ENCODE assay signal across 21 mouse cellular contexts in the genomic region with DNA sequence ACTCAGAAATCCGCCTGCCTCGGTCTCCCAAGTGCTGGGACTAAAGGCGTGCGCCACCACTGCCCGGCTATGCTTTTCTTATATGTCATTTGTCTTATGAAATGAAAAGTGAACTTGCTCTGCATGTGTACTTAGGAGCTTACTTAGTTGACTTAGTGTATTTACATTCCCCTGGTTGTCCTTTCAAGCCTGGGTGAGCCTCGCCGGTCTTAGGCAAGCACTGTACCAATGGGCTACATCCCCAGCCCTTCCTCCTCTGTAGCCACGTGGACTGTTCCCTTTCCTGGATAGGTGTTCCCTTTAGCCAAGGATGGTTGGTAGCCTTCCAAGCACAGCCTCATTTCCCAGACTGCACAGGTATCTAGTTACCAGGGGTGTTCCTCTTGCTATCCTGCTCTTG. TPM values are rescaled to one million over a fixed set of nuclear protein-coding genes. Genes with fewer than 3 reads are reported as not detected.
DNase-seq lines count a peak whose midpoint lies in the region; ATAC-seq and TF ChIP-seq lines count a peak whose summit lies in the region.
"Had no signal": no experiment of that assay in that cellular context is flagged by ENCODE, and none has a peak within 500 bp of the region (broad histone marks: within the 10 kb centered on the region; RNA-seq: fewer than 3 reads in every experiment).

No protein-coding gene starts in this region.

- WGBS in intestine, embryonic 15.5 days = 55% methylated on average over 8 of the region's 8 CpGs
- WGBS in lung, adult 2 months = 70% methylated on average over 8 of the region's 8 CpGs
- 53% methylated on average over 8 of the region's 8 CpGs for WGBS in stomach, embryonic 16.5 days
- WGBS in cerebellum, adult 2 months = 85% methylated on average over 8 of the region's 8 CpGs

- H3K9me3 ChIP-seq in intestine, embryonic 15.5 days = no peaks in the 10 kb centered on the region
- H3K9me3 ChIP-seq in stomach, embryonic 16.5 days (replicated peaks; ENCODE audit: control insufficient read depth, low read length) = no peaks in the 10 kb centered on the region
- H3K9me3 ChIP-seq: forebrain, embryonic 10.5 days; megakaryocyte, embryonic 14.5 days had no signal

- peak; percentile 76 for ATAC-seq in intestine, embryonic 15.5 days
- peak; percentile 93 for ATAC-seq in stomach, embryonic 16.5 days (ENCODE audit: insufficient read depth, low FRiP score)
- no peak for ATAC-seq in megakaryocyte-erythroid progenitor cell, adult 5-6 weeks (replicated peaks; ENCODE audit: low FRiP score, low TSS enrichment, poor library complexity, severe bottlenecking)

- TF ChIP-seq POLR2A in lung, adult 2 months (IDR thresholded peaks at IDR 0.05; ENCODE audit: borderline replicate concordance, extremely low read depth, low read depth, low read length) = no peak
- no peak for TF ChIP-seq POLR2A in cerebellum, adult 2 months (IDR thresholded peaks at IDR 0.05; ENCODE audit: borderline replicate concordance, insufficient read depth, low read length)

- no peaks in the 10 kb centered on the region for H3K36me3 ChIP-seq in intestine, embryonic 15.5 days
- no peaks in the 10 kb centered on the region for H3K36me3 ChIP-seq in stomach, embryonic 16.5 days (ENCODE audit: control insufficient read depth, insufficient read depth, low read length)

- H3K27ac ChIP-seq in intestine, embryonic 15.5 days = no peak overlapping the region
- H3K27ac ChIP-seq in stomach, embryonic 16.5 days (ENCODE audit: low read length) = no peak overlapping the region
- no peak overlapping the region for H3K27ac ChIP-seq in cerebellum, adult 2 months (ENCODE audit: insufficient read depth, low read length)
- H3K27ac ChIP-seq: forebrain, embryonic 10.5 days; hindbrain, embryonic 14.5 days had no signal

- H3K4me3 ChIP-seq in intestine, embryonic 15.5 days (replicated peaks) = no peak overlapping the region
- H3K4me3 ChIP-seq in lung, adult 2 months (replicated peaks; ENCODE audit: extremely low read depth, low read depth, low read length) = no peak overlapping the region
- H3K4me3 ChIP-seq in stomach, embryonic 16.5 days (replicated peaks; ENCODE audit: low read length) = no peak overlapping the region
- no peak overlapping the region for H3K4me3 ChIP-seq in cerebellum, adult 2 months (replicated peaks; ENCODE audit: insufficient read depth, low read depth, low read length)
- H3K4me3 ChIP-seq: forebrain, embryonic 10.5 days; megakaryocyte, embryonic 14.5 days; myocyte had no signal

- DNase-seq in kidney, postnatal 25 days = peak; percentile 16 to 71
- no peak for DNase-seq in kidney, adult 18-20 months
- DNase-seq in lung, adult 2 months = peak; percentile 35
- no peak for DNase-seq in left cerebral cortex, adult 11 months (ENCODE audit: low spot score)
- DNase-seq in cerebellum, adult 2 months = no peak
- DNase-seq: cerebellum, adult 11-12 months; embryo, embryonic 11 days; kidney, postnatal 14 days; retina, postnatal 1 day; thymus, adult 2 months had no signal

- TF ChIP-seq CTCF in lung, adult 2 months (IDR thresholded peaks at IDR 0.05; ENCODE audit: insufficient read depth, low read length) = no peak
- TF ChIP-seq CTCF in cerebellum, adult 2 months (IDR thresholded peaks at IDR 0.05; ENCODE audit: borderline replicate concordance, insufficient read depth, low read depth, low read length) = no peak

- H3K27me3 ChIP-seq in intestine, embryonic 15.5 days (replicated peaks) = no peaks in the 10 kb centered on the region
- no peaks in the 10 kb centered on the region for H3K27me3 ChIP-seq in stomach, embryonic 16.5 days (ENCODE audit: control insufficient read depth, insufficient read depth, low read length)
- no peaks in the 10 kb centered on the region for H3K27me3 ChIP-seq in cerebellum, adult 2 months (ENCODE audit: control insufficient read depth, insufficient read depth, low read length)

- no peak overlapping the region for H3K4me2 ChIP-seq in intestine, embryonic 15.5 days (replicated peaks)
- H3K4me2 ChIP-seq in stomach, embryonic 16.5 days (ENCODE audit: low read depth, low read length) = no peak overlapping the region
- H3K4me2 ChIP-seq: hindbrain, embryonic 14.5 days had no signal

- H3K9ac ChIP-seq in intestine, embryonic 15.5 days = no peak overlapping the region
- H3K9ac ChIP-seq in stomach, embryonic 16.5 days (ENCODE audit: low read length) = no peak overlapping the region; the same call in 1 of the 2 replicates
- H3K9ac ChIP-seq: hindbrain, embryonic 14.5 days had no signal

- no peaks in the 10 kb centered on the region for H3K4me1 ChIP-seq in intestine, embryonic 15.5 days (replicated peaks)
- peaks cover 6% of the 10 kb centered on the region for H3K4me1 ChIP-seq in lung, adult 2 months (ENCODE audit: control insufficient read depth, insufficient read depth, low read length)
- peaks cover 4% of the 10 kb centered on the region; the same call in 1 of the 2 replicates for H3K4me1 ChIP-seq in stomach, embryonic 16.5 days (ENCODE audit: control insufficient read depth, insufficient read depth, low read length)
- no peaks in the 10 kb centered on the region for H3K4me1 ChIP-seq in cerebellum, adult 2 months (ENCODE audit: control insufficient read depth, insufficient read depth, low read length)

RNA-seq across cellular contexts. Expression of a gene that starts 6.2 kb away (rescaled TPM):
- not detected in 2 replicates for polyA plus RNA-seq in intestine, embryonic 15.5 days (2015; fragmentation: Nextera tagmentation; extraction: Ambion mirVana)
- 68.4 TPM in 1 of 2 replicates, not detected in the other for polyA plus RNA-seq in lung, adult 2 months (2012; rRNA removed)
- polyA plus RNA-seq in stomach, embryonic 16.5 days (2015; fragmentation: Nextera tagmentation; extraction: Ambion mirVana) = 23.6 and 47.2 TPM in 2 replicates
- total RNA-seq in megakaryocyte-erythroid progenitor cell, adult 5-6 weeks (2014; fragmentation: Nextera tagmentation) = not detected in 2 replicates
- total RNA-seq in megakaryocyte-erythroid progenitor cell, adult 5-6 weeks (2017) = not detected in 2 replicates
- not detected in 2 replicates for polyA plus RNA-seq in cerebellum, adult 2 months (2012; rRNA removed)
- total RNA-seq: gastrocnemius, adult 8-10 months; left cerebral cortex, postnatal 14 days had no signal
- polyA plus RNA-seq: forebrain, embryonic 10.5 days; heart, embryonic 16.5 days; hindbrain, embryonic 14.5 days; myocyte; spleen, adult 2 months had no signal

RNA-seq across cellular contexts. Expression of a gene that starts 25.6 kb away (rescaled TPM):
- polyA plus RNA-seq in intestine, embryonic 15.5 days (2015; fragmentation: Nextera tagmentation; extraction: Ambion mirVana) = 37.4 and 38.2 TPM in 2 replicates
- polyA plus RNA-seq in lung, adult 2 months (2012; rRNA removed) = 10.1 and 10.2 TPM in 2 replicates
- polyA plus RNA-seq in stomach, embryonic 16.5 days (2015; fragmentation: Nextera tagmentation; extraction: Ambion mirVana) = 31.3 and 35.0 TPM in 2 replicates
- not detected in 2 replicates for total RNA-seq in megakaryocyte-erythroid progenitor cell, adult 5-6 weeks (2014; fragmentation: Nextera tagmentation)
- total RNA-seq in megakaryocyte-erythroid progenitor cell, adult 5-6 weeks (2017) = not detected in 2 replicates
- 132 and 163 TPM in 2 replicates for polyA plus RNA-seq in cerebellum, adult 2 months (2012; rRNA removed)

RNA-seq across cellular contexts. Expression of a gene that starts 26.3 kb away (rescaled TPM):
- polyA plus RNA-seq in intestine, embryonic 15.5 days (2015; fragmentation: Nextera tagmentation; extraction: Ambion mirVana) = 7.9 and 9.0 TPM in 2 replicates
- polyA plus RNA-seq in lung, adult 2 months (2012; rRNA removed) = 21.9 and 22.2 TPM in 2 replicates
- 8.5 and 9.1 TPM in 2 replicates for polyA plus RNA-seq in stomach, embryonic 16.5 days (2015; fragmentation: Nextera tagmentation; extraction: Ambion mirVana)
- not detected in 2 replicates for total RNA-seq in megakaryocyte-erythroid progenitor cell, adult 5-6 weeks (2014; fragmentation: Nextera tagmentation)
- total RNA-seq in megakaryocyte-erythroid progenitor cell, adult 5-6 weeks (2017) = not detected in 2 replicates
- 2.4 and 3.6 TPM in 2 replicates for polyA plus RNA-seq in cerebellum, adult 2 months (2012; rRNA removed)

RNA-seq across cellular contexts. Expression of a gene that starts 38.5 kb away (rescaled TPM):
- polyA plus RNA-seq in intestine, embryonic 15.5 days (2015; fragmentation: Nextera tagmentation; extraction: Ambion mirVana) = 90.1 and 91.9 TPM in 2 replicates
- 63.6 and 83.7 TPM in 2 replicates for polyA plus RNA-seq in lung, adult 2 months (2012; rRNA removed)
- 62.5 and 64.0 TPM in 2 replicates for polyA plus RNA-seq in stomach, embryonic 16.5 days (2015; fragmentation: Nextera tagmentation; extraction: Ambion mirVana)
- 38.5 and 40.5 TPM in 2 replicates for total RNA-seq in megakaryocyte-erythroid progenitor cell, adult 5-6 weeks (2014; fragmentation: Nextera tagmentation)
- total RNA-seq in megakaryocyte-erythroid progenitor cell, adult 5-6 weeks (2017) = 34.3 and 37.8 TPM in 2 replicates
- 192 and 196 TPM in 2 replicates for polyA plus RNA-seq in cerebellum, adult 2 months (2012; rRNA removed)

RNA-seq across cellular contexts. Expression of a gene that starts 38.7 kb away (rescaled TPM):
- 6.7 and 7.0 TPM in 2 replicates for polyA plus RNA-seq in intestine, embryonic 15.5 days (2015; fragmentation: Nextera tagmentation; extraction: Ambion mirVana)
- 2.4 and 2.7 TPM in 2 replicates for polyA plus RNA-seq in lung, adult 2 months (2012; rRNA removed)
- polyA plus RNA-seq in stomach, embryonic 16.5 days (2015; fragmentation: Nextera tagmentation; extraction: Ambion mirVana) = 5.6 and 6.1 TPM in 2 replicates
- 8.0 and 9.1 TPM in 2 replicates for total RNA-seq in megakaryocyte-erythroid progenitor cell, adult 5-6 weeks (2014; fragmentation: Nextera tagmentation)
- total RNA-seq in megakaryocyte-erythroid progenitor cell, adult 5-6 weeks (2017) = 17.1 and 18.0 TPM in 2 replicates
- polyA plus RNA-seq in cerebellum, adult 2 months (2012; rRNA removed) = 4.3 and 4.5 TPM in 2 replicates

Comparison
In these comparisons a context has a peak if more than half of its experiments do, and no peak if none do; other contexts are left out.
1. DNase-seq: peak in kidney, postnatal 25 days (2 of 2) and lung, adult 2 months (single experiment); none in kidney, adult 18-20 months (single experiment), left cerebral cortex, adult 11 months (single experiment) and cerebellum, adult 2 months (0 of 2).